ENCODE assay signal across 19 mouse cellular contexts in the genomic region with DNA sequence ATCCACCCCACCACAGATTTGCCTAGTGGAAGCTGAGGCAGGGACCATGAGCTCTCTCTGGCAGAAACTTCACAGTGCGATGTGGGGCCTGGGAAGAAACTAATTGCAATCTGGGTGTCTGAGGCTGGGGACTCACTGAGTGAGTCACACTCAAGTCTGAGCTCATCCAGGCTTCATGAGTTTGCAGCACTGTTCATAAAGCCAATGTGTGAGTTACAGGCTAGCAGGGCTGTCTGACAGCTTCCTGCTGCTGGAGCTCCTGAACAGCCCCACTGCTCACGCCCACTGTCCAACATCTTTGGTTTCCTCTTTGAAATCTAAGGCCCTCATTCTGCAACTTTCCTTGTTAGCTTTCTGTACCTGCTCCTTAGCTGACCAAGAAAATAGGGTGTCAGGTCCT.
A peak's percentile ranks its signal among the peaks of the same experiment; 100 is the strongest.
DNase-seq lines count a peak whose midpoint lies in the region; ATAC-seq and TF ChIP-seq lines count a peak whose summit lies in the region.
"Had no signal": no experiment of that assay in that cellular context is flagged by ENCODE, and none has a peak within 500 bp of the region (broad histone marks: within the 10 kb centered on the region; RNA-seq: fewer than 3 reads in every experiment).

No protein-coding gene starts in this region.

- H3ac ChIP-seq in myocyte (ENCODE audit: control insufficient read depth, insufficient read length) = no peak overlapping the region

- no peak overlapping the region for H3K4me3 ChIP-seq in intestine, embryonic 16.5 days (ENCODE audit: low read length)
- no peak overlapping the region for H3K4me3 ChIP-seq in intestine, postnatal 0 days (ENCODE audit: low read depth, low read length)
- no peak overlapping the region for H3K4me3 ChIP-seq in lung, postnatal 0 days (ENCODE audit: low read depth, low read length)
- H3K4me3 ChIP-seq in lung, adult 2 months (replicated peaks; ENCODE audit: extremely low read depth, low read depth, low read length) = no peak overlapping the region
- no peak overlapping the region for H3K4me3 ChIP-seq in myocyte
- H3K4me3 ChIP-seq: embryonic facial prominence, embryonic 10.5 days; forebrain, embryonic 13.5 days; heart, embryonic 15.5 days; hindbrain, embryonic 13.5 days had no signal

- TF ChIP-seq CTCF in intestine, postnatal 0 days (IDR thresholded peaks at IDR 0.05; ENCODE audit: low read depth) = no peak
- no peak for TF ChIP-seq CTCF in lung, postnatal 0 days (IDR thresholded peaks at IDR 0.05)
- TF ChIP-seq CTCF in lung, adult 2 months (IDR thresholded peaks at IDR 0.05; ENCODE audit: insufficient read depth, low read length) = no peak

- H3K9ac ChIP-seq in intestine, embryonic 16.5 days (ENCODE audit: low read depth, low read length) = no peak overlapping the region
- no peak overlapping the region for H3K9ac ChIP-seq in intestine, postnatal 0 days (ENCODE audit: low read depth, low read length)
- H3K9ac ChIP-seq in lung, postnatal 0 days (replicated peaks; ENCODE audit: low read depth) = no peak overlapping the region
- H3K9ac ChIP-seq: forebrain, embryonic 13.5 days; forebrain, postnatal 0 days; heart, embryonic 15.5 days; hindbrain, embryonic 13.5 days had no signal

- H3K4me1 ChIP-seq in intestine, embryonic 16.5 days (ENCODE audit: control insufficient read depth, insufficient read depth, low read length) = no peaks in the 10 kb centered on the region
- no peaks in the 10 kb centered on the region for H3K4me1 ChIP-seq in intestine, postnatal 0 days (replicated peaks; ENCODE audit: control insufficient read depth, insufficient read depth, low read length)
- no peaks in the 10 kb centered on the region for H3K4me1 ChIP-seq in lung, postnatal 0 days (ENCODE audit: insufficient read depth, low read depth, low read length)
- H3K4me1 ChIP-seq in lung, adult 2 months (ENCODE audit: control insufficient read depth, insufficient read depth, low read length) = no peaks in the 10 kb centered on the region
- H3K4me1 ChIP-seq: embryonic facial prominence, embryonic 10.5 days; heart, embryonic 15.5 days; hindbrain, embryonic 13.5 days had no signal

- TF ChIP-seq POLR2A in lung, adult 2 months (IDR thresholded peaks at IDR 0.05; ENCODE audit: borderline replicate concordance, extremely low read depth, low read depth, low read length) = no peak
- no peak for TF ChIP-seq POLR2A in myocyte (IDR thresholded peaks at IDR 0.05; ENCODE audit: insufficient read length, low read depth)

- no peaks in the 10 kb centered on the region for H3K9me3 ChIP-seq in intestine, embryonic 16.5 days (ENCODE audit: control insufficient read depth, low read length)
- H3K9me3 ChIP-seq in intestine, postnatal 0 days (ENCODE audit: control insufficient read depth) = no peaks in the 10 kb centered on the region
- H3K9me3 ChIP-seq in lung, postnatal 0 days (ENCODE audit: low read length) = no peaks in the 10 kb centered on the region
- H3K9me3 ChIP-seq: embryonic facial prominence, embryonic 10.5 days; forebrain, embryonic 13.5 days; heart, embryonic 15.5 days; hindbrain, embryonic 13.5 days had no signal

- H3K36me3 ChIP-seq in intestine, embryonic 16.5 days (ENCODE audit: control insufficient read depth, insufficient read depth, low read length) = no peaks in the 10 kb centered on the region
- no peaks in the 10 kb centered on the region for H3K36me3 ChIP-seq in intestine, postnatal 0 days (ENCODE audit: control insufficient read depth, insufficient read depth)
- H3K36me3 ChIP-seq in lung, postnatal 0 days (ENCODE audit: insufficient read depth, low read length) = no peaks in the 10 kb centered on the region
- H3K36me3 ChIP-seq in myocyte (ENCODE audit: control insufficient read depth, insufficient read depth) = no peaks in the 10 kb centered on the region
- H3K36me3 ChIP-seq: embryonic facial prominence, embryonic 10.5 days; heart, embryonic 15.5 days; hindbrain, embryonic 13.5 days had no signal

- ATAC-seq in intestine, embryonic 16.5 days = 0 out of 2 replicates have a peak, but pooled peaks have one; percentile 44
- ATAC-seq in intestine, postnatal 0 days = no peak
- ATAC-seq in lung, postnatal 0 days = peak; percentile 69
- ATAC-seq: forebrain, embryonic 13.5 days had no signal

- H3K4me2 ChIP-seq in intestine, embryonic 16.5 days (ENCODE audit: low read depth, low read length) = no peak overlapping the region
- H3K4me2 ChIP-seq in intestine, postnatal 0 days (replicated peaks; ENCODE audit: low read depth) = no peak overlapping the region
- H3K4me2 ChIP-seq in lung, postnatal 0 days (replicated peaks; ENCODE audit: low read depth, low read length) = no peak overlapping the region
- H3K4me2 ChIP-seq in myocyte (ENCODE audit: low read depth) = peak overlapping the region; percentile 18
- H3K4me2 ChIP-seq: forebrain, embryonic 13.5 days; heart, embryonic 11.5 days; heart, embryonic 15.5 days; hindbrain, embryonic 13.5 days had no signal

- H3K27ac ChIP-seq in intestine, embryonic 16.5 days (ENCODE audit: low read length) = no peak overlapping the region
- H3K27ac ChIP-seq in intestine, postnatal 0 days (ENCODE audit: low read depth, low read length) = no peak overlapping the region
- H3K27ac ChIP-seq in lung, postnatal 0 days (ENCODE audit: low read length) = no peak overlapping the region
- H3K27ac ChIP-seq: embryonic facial prominence, embryonic 10.5 days; forebrain, embryonic 13.5 days; heart, embryonic 15.5 days; hindbrain, embryonic 13.5 days had no signal

- TF ChIP-seq EP300 in lung, postnatal 0 days (IDR thresholded peaks at IDR 0.05) = no peak

- H3K79me2 ChIP-seq in myocyte (ENCODE audit: control insufficient read depth, insufficient read depth) = no peaks in the 10 kb centered on the region

- 87% methylated on average over 2 of the region's 2 CpGs for WGBS in intestine, embryonic 16.5 days
- 95% methylated on average over 2 of the region's 2 CpGs for WGBS in intestine, postnatal 0 days
- WGBS in lung, postnatal 0 days = 71% methylated on average over 2 of the region's 2 CpGs
- WGBS in lung, adult 2 months = 79% methylated on average over 2 of the region's 2 CpGs

- DNase-seq in lung, postnatal 0 days (ENCODE audit: low spot score) = peak; percentile 24
- DNase-seq in lung, adult 2 months = no peak
- peak; percentile 1 for DNase-seq in 3T3-L1 (ENCODE audit: low read depth, low spot score)
- DNase-seq in kidney, adult 8-10 months = no peak
- DNase-seq: adrenal gland, adult 2 months; adrenal gland, postnatal 25 days; cerebellum, adult 2 months; gastrocnemius, postnatal 36 days; heart, adult 18-20 months; heart, postnatal 14 days had no signal

- no peaks in the 10 kb centered on the region for H3K27me3 ChIP-seq in intestine, embryonic 16.5 days (replicated peaks; ENCODE audit: control insufficient read depth, insufficient read depth, low read length)
- H3K27me3 ChIP-seq in intestine, postnatal 0 days (replicated peaks; ENCODE audit: control insufficient read depth, insufficient read depth, low read length) = no peaks in the 10 kb centered on the region
- H3K27me3 ChIP-seq in lung, postnatal 0 days (replicated peaks; ENCODE audit: insufficient read depth, low read length) = no peaks in the 10 kb centered on the region
- H3K27me3 ChIP-seq in myocyte (ENCODE audit: control insufficient read depth, insufficient read depth, insufficient read length) = no peaks in the 10 kb centered on the region
- H3K27me3 ChIP-seq: forebrain, embryonic 13.5 days; heart, embryonic 15.5 days; hindbrain, embryonic 13.5 days had no signal

TF ChIP-seq in myocyte, 11 proteins besides CTCF, POLR2A, EP300 and RAD21:
- TF ChIP-seq MYOG (IDR thresholded peaks at IDR 0.05; ENCODE audit: control insufficient read depth in 1 of 3, insufficient read depth in 1 of 3, insufficient read length in 2 of 3, low read depth in 2 of 3) (no peak), REST (IDR thresholded peaks at IDR 0.05; ENCODE audit: insufficient read depth, insufficient read length) (no peak), USF1 (IDR thresholded peaks at IDR 0.05; ENCODE audit: low read depth) (no peak), CEBPB (IDR thresholded peaks at IDR 0.05; ENCODE audit: insufficient read depth, poor library complexity, severe bottlenecking) (no peak), MYOD1 (IDR thresholded peaks at IDR 0.05; ENCODE audit: control insufficient read depth in 1 of 3, insufficient read length in 2 of 3, low read depth in 2 of 3) (no peak), MAX (IDR thresholded peaks at IDR 0.05; ENCODE audit: low read depth) (no peak), E2F4 (IDR thresholded peaks at IDR 0.05; ENCODE audit: insufficient read depth) (no peak), TCF3 (IDR thresholded peaks at IDR 0.05; ENCODE audit: insufficient read length, low read depth) (no peak), TCF12 (IDR thresholded peaks at IDR 0.05; ENCODE audit: insufficient read depth, poor library complexity, severe bottlenecking) (no peak), POLR2AphosphoS2 (IDR thresholded peaks at IDR 0.05; ENCODE audit: insufficient read length, low read depth) (no peak), SRF (IDR thresholded peaks at IDR 0.05; ENCODE audit: control insufficient read depth, insufficient read length, low read depth) (no peak)

Comparison
In these comparisons a context has a peak if more than half of its experiments do, and no peak if none do; other contexts are left out.
1. DNase-seq: peak in lung, postnatal 0 days (single experiment) and 3T3-L1 (single experiment); none in lung, adult 2 months (single experiment) and kidney, adult 8-10 months (0 of 2).